Mouse (Mus musculus) bone marrow macrophage, adult 2 months (primary cell): ENCODE results near the gene Gsc.

ENCODE experiments used
- CTCF ChIP-seq: IDR thresholded peaks from 2 replicates; pipeline ENCODE4 v1.5.1; 2012; ENCODE audit warnings: low read depth, mild to moderate bottlenecking, low read length, moderate library complexity
- POLR2A ChIP-seq: IDR thresholded peaks from 2 replicates; pipeline ENCODE4 v1.6.1; 2012; ENCODE audit warnings: mild to moderate bottlenecking, low read depth, low read length, borderline replicate concordance

DNA sequence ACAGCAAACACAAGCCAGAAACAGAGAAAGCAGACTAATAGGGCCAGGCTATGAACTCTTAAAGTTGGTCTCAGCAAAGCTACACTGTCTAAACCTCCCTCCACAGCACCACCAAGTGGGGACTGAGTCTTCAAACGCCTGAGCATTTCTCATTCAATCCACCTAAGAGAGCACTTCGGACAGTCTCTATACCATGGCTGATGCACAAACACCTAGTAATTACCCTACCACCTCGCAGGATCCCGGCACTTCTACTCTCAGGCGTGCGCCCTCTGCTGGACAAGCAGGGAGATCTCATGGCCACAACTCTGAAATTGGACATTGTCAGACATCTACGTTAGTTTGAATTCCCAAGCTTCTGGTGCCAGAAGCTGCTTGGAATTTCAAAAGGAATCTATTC is 46.2 kb downstream of the Gsc start:
- TF ChIP-seq POLR2A (no peak), CTCF (peak; percentile 90)
